Mouse (Mus musculus) stomach, postnatal 0 days (tissue): ENCODE results near the gene 1810062G17Rik.

Experiments used
- CTCF ChIP-seq: IDR thresholded peaks from 2 replicates; pipeline ENCODE4 v1.5.1; 2016; ENCODE audit warnings: antibody characterized with exemption, low read depth, mild to moderate bottlenecking, moderate library complexity
- EP300 ChIP-seq: optimal IDR thresholded peaks from 2 replicates; pipeline ENCODE3; 2016; ENCODE audit warnings: antibody characterized with exemption

GRCm38 (mm10) chr3:36461819-36462218 is 13.9 kb upstream of the 1810062G17Rik start:
- no peak for TF ChIP-seq CTCF
- no peak for TF ChIP-seq EP300
